Mouse (Mus musculus): ENCODE data around the gene Doc2g.

DNA sequence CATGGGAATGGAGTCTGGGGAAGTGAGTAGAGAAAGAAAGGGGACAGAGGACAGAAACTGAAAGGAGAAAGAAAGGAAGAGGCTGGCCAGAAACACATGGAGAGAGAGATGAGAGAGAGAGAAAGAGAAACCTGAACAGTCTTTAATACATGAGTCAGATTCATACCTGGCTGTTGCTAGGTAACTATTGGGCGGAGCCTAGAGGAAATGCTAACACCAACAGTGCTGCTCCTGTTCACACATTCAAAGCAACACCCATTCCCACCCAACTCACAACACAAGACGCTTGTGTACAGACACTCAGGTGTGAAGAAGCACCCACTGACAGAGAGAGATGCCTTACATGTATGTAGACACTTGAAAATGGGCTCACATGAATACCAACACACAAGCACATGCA lies 27.2 kb upstream of the Doc2g start:
- TF ChIP-seq POLR2A (IDR thresholded peaks at IDR 0.05; ENCODE audit: borderline replicate concordance, low read depth, low read length) (no peak), CTCF (IDR thresholded peaks at IDR 0.05; ENCODE audit: low read depth, low read length) (no peak)
